Mouse (Mus musculus) heart, adult 10 weeks (tissue): ENCODE measurements around the gene Rgs18. TPM values are rescaled to one million over a fixed set of nuclear protein-coding genes. Genes with fewer than 3 reads are reported as not detected.

Experiments used
- polyA plus RNA-seq: library from polyadenylated mRNA; stranded (reverse); fragments of 350-450 nt; fragmentation: Illumina TruSeq; extraction: RNeasy Lipid Tissue Mini Kit (QIAGEN cat#74804); gene quantifications from one replicate; pipeline ENCODE4 v1.2.3, GENCODE M21; 2014; ENCODE audit warnings: low read depth, low replicate concordance

The Rgs18 gene
- 1.0 TPM for polyA plus RNA-seq

DNA sequence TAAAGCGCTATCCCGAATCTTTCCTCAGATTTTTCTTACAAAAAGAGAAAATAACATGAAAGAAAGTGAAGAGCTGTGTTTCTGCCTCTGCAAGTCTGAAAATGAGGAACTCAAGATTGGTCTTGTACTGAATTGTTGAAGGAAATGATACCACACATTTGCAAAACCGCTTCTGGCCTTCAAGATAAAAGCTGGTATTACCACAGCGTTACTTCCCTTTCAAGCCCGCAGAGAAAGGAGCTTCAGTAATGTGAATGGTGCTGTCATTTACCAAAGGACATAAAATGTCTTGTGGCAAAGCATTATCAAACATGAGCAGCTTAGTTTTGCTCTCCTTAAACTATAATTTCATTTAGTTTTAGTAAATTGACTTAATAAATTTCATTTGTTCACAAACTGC is at the start of gene Rgs18:
Gene Rgs18 (minus strand): TSS at position 105 of the 400 bp plus-strand sequence.

Other genes starting within 250 kb of the Rgs18 start
- not detected for gene Rgs21, start 207.8 kb downstream of the Rgs18 start, polyA plus RNA-seq